Mouse (Mus musculus) olfactory bulb, adult 2 months (tissue): ENCODE data around the gene Gm10959.

Experiments used
- CTCF ChIP-seq: fragments of 200-500 bp; IDR thresholded peaks from 2 replicates; pipeline ENCODE4 v1.5.1; 2012; ENCODE audit warnings: low read depth, mild to moderate bottlenecking, low read length, moderate library complexity; ENCODE audit not compliant: insufficient read depth
- POLR2A ChIP-seq: fragments of 200-500 bp; IDR thresholded peaks from 2 replicates; pipeline ENCODE4 v1.6.1; 2012; ENCODE audit warnings: mild to moderate bottlenecking, low read depth, low read length, moderate library complexity; ENCODE audit not compliant: insufficient read depth

- TF ChIP-seq POLR2A, result no peak
- no peak for TF ChIP-seq CTCF
Observed at GRCm38 (mm10) chr3:122865092-122865491, 54.1 kb downstream of the Gm10959 start.
